Mouse (Mus musculus) lung, postnatal 36 days (tissue): ENCODE measurements around the gene Uggt1.
A peak's percentile ranks its signal among the peaks of the same experiment; 100 is the strongest.

Experiments
- DNase-seq: peaks from one replicate; pipeline ENCODE4 v3.0.0; 2022; ENCODE audit warnings: mixed read lengths

The Uggt1 gene

DNA sequence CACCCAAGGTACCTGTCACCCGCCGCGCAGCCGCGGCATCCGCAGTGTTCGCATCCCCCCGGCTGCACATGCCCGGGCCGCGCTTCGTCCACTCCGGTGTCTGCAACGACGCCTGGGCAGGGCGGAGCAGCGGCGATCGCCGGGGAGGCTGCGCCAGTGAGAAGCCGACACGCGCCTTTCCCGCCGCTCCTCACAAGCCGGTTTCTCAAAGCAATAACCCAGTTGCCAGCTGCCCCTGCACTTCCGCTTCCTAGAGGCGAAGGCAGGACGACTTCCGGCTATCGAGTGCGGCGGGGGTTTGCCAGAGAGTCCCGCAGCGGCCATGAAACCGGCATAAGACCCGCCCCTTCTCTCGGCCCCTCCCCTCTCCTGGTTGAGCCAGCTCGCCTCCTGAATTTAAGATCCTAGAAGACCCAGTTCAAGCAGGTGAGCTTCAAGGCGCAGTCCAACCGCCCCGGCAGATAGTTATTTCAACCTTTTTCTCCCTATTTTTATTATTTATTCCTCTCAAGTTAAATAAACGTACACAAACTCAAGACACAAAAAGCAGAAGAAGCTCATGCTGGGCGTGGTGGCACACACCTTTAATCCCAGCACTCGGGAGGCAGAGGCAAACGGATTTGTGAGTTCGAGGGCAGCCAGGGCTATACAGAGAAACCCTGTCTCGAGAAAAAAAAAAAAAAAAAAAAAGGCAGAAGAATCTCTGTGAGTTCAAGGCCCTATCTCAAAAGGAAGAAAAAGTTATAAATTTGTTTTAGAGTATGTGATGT lies at the start of gene Uggt1:
Gene Uggt1, minus strand, starts transcription at position 663 of the 770 bp plus-strand sequence.
- peak; percentile 97 for DNase-seq

DNA sequence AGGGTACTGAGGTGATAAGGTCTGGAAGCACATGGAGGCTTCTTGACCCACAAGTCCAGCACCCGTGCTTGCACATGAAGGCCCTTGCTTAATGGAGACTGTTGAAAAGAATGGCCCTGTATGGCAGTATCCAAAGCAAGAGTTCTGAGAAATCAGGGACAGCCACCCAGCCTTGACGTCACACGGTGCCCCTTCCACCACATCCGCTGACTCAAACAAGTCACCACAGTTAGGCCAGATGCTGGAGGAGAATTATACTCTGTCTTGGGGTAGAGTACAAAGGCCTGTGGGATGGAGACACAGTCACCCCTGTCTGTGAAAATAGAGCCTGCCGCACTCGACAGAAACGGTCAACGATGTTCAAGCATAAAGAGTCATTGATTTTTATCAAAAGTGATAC lies 49.0 kb upstream of the Uggt1 start:
- DNase-seq: no peak

DNA sequence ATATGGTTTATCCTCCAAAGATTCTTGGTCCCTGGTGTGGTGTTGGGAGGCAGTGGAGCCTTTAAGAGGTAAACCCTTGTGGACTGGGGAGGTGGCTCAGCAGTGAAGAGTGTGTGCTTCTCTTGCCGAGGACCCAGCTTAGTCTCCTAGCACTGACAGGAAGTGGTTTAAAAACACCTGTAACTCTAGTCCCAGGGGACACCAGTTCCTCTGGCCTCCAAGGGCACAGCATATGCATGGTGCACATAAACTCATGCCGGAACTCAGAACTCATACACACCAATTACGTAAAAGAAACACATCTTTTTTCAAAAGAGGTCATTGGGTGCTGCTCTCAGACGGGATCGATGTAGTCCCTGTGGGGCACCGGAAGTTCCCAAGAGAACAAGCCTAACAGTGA lies 37.3 kb upstream of the Uggt1 start:
- peak; percentile 30 for DNase-seq

DNA sequence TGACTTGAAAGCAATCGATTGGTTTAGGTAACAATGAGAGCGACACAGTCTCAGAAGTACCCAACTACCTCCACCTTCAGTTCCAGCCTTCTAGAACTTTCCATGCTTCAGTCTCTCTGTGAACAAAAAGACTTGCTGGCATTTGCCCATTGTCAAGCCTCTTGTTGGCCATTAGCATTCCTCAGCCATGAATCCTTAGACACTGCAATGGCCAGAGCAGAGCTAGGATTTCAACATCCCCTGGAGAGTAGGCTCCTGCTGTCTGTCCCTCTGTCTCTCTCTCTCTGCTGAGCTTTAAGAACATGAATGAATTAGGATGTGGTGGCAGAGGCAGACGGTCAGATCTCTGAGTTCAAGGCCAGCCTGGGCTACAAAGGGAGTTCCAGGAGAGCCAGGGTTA lies 36.4 kb upstream of the Uggt1 start:
- DNase-seq: no peak

DNA sequence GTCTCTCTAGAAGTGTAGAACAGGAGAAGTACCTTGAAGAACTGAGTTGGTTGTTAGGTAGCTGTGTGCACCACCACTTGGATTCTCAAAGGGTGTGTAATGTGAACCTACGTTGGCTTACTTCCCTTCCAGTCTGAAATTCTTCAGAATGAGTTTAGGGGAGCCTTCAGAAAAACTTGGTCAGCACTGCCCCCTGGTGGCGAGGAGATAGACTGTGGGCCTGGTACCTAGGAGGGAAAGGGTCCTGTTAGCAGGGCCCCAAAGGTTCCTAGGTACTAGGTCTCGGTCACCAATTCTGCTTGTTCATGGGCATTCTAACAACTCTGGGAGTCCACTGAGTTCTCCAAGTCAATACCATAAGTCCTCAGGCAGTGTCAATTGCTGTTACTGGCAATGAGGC lies 34.7 kb upstream of the Uggt1 start:
- DNase-seq: peak; percentile 87

DNA sequence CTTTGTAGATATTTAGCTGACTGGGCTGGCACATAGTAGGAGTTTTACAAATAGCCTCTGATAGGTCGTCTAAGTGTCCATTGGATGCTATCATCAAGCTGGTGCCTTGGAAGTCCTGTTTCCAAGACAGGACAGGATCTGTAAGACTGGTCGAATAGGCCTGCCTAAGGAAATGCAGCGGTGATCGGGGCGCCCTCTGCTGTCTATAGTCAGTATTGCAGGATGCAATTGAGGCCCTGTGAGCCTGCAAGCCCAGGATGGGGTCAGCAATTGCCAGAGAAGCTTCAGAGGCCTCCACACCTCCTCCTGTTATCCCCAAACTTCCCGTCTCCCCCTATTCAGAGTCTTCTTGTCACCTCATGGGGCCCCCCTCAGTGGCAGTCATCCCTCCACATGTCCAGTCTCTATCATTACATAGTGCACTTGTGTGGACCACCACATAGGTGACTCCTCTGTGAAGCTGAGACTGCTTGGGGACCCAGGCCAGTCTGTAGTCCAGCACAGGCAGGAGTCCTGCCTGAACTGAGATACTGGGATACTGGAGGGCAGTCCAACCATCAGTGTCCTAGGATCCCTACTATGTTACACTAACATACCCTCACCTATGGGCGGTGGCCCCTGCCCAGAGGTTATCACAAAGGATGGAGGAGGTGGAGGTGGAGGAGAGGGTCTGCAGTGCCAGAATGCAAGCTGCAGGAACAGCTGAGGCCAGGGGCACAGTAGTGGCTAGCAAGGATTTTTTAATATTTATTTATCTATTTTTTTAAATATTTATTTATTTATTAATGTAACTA lies 32.9 kb upstream of the Uggt1 start:
- peak; percentile 92 for DNase-seq

DNA sequence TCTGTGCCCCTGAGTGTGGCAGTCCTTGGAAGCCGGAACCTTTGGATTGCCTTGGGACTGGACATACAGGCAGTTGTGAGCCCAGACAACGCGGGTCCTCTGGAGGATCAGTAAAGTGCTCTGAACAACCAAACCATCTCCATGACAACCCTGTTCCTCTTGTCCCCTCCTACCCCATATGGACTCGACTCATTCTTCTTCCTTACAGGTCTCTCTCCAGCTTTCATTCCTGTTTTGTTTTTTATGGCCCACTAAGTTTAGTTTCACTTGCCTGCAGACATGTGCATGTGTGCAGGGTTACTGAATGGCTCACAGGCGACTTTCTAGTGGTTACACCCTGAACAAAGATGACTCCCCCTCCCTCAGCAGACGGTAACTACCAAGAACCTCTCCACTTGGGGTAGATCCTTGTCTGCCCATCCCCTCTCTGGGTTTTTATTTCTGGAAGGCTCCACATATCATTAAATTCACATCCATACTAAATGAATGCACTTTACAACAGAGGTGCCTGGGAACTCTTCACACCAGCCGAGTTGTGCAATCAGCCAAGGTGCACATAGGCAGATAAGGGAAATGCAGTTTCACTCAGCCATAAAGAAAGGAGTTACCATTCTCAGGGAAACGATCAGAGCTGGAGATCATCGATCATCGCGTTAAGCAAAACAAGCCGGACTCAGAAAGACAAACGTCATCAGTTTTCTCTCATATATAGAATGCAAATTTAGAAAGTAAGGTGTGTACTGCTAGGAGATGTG lies 31.3 kb upstream of the Uggt1 start:
- no peak for DNase-seq

DNA sequence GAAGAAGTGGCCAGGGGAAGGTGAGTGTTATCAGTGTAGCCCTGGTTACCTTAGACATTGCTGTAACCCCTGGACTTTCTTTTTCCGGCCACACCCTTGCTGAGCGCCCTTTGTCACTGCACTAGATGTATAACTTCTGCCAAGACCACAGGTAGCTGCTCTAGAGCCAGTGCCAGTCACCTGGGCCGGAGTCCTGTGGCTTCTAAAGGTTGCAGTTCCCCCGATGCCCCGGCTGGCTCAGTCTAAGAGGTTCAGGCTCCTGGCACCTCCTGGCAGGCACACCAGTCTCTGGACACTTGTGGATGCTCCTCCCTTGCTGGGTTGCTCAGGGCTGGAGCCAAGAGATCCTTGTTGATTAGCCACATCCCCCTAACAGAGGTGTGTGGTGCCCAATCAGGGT lies 29.9 kb upstream of the Uggt1 start, which contains the start of gene Neurl3:
Gene Neurl3, minus strand, starts transcription at position 225 of the 400 bp plus-strand sequence.
- no peak for DNase-seq

DNA sequence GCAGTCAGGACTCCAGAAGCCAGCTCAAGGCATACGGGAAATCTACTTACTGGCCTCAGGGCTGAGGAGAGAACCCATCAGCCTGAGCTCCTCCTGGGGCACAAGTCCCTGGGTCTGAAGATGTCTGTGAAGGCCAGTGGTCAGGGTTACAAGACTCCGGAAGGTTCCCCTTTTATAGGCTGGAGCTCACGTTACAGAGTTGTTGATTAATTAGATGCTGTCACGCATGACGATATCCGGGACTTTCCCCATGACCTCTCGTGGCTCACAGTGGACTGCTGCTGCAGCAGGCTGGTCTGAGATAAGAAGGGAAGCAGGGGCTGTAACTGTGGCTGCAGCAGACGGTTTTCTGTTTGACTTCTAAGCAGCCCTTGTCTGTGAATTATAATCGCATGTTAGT lies 28.8 kb upstream of the Uggt1 start:
- peak; percentile 81 for DNase-seq

DNA sequence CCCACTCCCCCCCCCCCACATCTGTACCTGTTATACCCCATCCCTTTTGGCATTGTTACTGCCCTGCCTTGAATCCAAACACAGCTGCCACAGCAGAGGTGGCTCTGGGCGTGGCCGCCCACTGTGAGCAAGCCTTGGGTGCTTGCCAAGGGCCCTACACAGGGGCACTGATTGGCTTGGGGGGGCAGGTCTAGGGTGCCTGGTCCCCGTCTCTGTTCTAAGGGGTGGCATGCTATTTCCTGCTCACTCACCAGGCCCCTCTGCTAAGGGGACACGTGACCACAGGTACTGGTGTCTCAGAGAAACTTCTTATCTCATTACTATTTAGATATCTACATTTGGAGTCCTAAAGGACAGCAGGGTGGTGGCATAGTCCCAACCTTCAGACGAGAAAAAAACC lies 28.0 kb upstream of the Uggt1 start:
- DNase-seq: peak; percentile 80

DNA sequence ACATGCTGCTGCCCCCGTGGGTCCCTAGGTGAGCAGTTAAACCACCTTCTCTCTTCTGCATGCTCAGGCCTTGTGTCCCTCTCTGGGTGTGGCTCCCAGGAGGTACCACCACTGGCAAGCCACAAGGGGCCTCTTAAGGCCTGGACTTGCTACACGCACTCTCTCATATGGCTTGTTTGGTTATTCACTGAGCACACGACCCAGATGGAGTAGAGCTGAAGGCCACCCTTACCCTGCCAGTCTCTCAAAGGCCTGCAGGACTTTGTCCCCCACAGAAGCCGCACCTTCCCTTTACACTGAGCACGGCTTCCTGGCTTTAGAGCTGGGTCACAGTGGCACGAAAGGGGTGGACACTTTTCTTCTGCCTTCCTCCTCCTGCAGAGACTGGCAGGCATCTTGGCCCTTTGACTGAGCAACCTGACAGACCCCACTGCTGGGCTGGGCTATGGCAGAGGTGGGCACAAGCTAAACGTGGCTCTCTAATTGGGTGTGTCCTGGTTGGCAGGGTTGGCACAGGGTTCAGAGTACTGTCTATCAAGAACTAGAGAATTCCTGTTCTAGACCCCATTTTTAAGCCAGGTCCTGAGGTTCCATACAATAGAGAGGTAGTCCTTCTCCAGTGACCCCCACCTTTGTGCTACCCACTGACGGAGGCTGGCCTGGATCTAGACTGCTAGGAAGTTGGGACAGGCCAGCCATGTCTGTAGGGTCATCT lies 27.2 kb upstream of the Uggt1 start:
- DNase-seq: no peak

DNA sequence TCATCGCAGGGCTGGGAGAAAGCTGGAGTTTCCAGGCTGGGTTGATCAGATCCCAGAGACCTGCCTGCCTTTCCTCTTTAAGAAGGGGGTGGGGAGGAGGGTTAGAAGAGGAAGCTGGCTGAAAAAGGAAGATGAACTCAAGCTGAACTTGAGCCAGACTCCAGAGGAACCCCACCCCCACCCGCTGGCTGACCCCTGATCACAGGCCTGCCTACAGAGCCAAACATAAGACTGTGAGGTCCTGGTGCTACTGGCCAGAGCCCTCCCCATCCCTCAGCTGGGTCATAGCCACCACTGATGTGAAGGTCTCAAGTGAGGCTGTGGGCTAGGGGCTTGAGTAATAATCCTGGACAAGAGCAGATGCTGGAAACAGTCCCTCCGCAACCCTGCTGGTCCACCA lies 26.1 kb upstream of the Uggt1 start:
- DNase-seq: peak; percentile 42

DNA sequence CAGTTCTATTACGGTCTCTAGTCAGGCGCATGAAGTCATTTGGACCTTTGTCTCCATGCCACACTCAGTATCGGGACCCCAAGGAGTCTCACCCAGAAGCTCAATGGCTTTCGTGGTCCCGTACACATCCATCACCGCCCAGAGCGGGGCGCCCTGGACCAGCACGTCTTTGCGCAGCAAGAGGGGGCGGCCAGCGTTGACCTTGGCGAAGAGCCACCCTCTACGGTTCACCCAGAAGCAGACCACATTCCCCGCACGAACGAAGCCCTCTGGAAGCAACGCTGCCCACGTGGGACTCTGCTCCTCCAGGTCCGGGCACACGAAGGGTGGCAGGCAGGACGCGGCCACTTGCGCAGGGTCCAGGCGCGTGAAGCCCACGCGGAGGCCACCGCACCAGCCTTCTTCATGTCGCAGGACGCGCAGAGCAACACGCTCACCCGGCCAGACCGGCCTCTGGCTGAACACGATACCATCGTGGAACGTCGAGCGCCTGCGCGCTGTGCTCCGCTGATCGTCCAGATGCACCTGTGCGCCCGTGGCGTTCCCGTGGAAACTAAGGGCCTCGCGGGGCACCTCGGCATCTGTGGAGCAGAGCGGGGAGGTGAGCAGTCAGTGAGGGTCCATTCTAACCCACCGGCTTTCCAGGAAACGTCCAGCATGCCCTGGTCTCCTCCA lies 24.7 kb upstream of the Uggt1 start:
- DNase-seq: no peak

DNA sequence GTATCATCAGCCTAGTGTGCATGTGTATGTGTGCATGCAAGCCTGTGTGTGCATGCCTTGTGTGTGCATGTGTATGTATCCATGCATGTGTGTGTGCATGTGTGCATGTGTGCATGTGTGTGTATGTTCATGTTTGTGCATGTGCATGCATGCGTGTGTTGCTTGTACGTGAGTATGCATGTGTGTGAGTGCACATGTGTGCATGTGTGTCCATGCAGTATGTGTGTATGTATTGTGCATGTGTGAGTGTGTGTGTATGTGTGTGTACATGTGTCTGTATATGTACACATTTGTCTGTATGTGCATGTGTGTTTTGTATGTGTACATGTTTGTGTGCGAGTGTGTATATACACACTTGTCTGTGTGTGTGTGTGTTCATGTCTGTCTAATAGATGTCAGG lies 23.1 kb upstream of the Uggt1 start:
- no peak for DNase-seq

DNA sequence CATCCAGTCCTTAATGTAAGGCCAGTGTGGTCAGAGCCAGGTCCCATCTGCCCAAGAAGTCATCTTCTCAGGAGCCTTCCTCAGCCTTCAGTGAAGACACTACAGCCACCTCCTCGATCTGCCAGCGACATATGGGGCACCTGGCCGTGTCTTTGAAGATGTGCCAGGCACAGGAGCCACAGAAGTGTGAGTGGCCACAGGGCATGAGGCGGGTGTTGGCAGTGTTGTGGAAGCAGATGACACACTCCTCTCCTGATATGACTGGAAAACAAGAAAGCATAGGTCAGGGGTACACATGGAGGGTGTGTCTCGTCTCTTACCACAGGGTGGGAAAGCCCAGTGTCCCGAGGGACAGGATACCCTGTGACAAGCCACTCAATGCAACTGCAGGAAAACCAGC lies 21.8 kb upstream of the Uggt1 start:
- no peak for DNase-seq

DNA sequence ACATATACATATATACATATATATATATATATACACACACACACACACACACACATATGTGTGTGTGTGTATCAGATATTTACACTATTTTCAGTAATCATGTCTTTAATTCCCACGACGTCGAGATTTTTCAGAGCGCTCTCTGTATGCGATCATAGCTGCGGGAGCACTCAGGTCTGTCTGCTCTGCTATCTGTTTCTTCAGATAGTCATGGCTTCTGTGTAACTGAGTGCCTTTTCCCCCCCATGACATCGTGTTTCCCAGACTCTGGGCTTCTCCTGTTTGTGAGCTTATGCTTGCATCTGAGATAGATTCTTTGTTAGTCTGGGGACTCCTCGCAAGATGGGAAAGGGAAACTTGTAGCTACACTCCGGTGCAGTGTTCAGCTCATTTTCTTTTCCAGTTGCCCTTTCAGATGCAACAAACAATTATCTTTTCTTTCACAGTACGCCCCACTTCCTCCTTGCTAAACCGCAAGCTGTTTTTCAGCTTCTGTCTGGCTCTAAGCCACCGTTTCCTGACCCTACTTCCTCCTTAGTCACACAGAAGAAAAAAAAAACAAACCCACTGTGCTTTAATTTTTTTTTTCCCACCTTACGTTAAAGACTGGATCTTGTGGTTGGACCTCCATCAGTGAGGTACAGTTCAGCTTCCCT lies 19.4 kb upstream of the Uggt1 start:
- DNase-seq: peak; percentile 88

DNA sequence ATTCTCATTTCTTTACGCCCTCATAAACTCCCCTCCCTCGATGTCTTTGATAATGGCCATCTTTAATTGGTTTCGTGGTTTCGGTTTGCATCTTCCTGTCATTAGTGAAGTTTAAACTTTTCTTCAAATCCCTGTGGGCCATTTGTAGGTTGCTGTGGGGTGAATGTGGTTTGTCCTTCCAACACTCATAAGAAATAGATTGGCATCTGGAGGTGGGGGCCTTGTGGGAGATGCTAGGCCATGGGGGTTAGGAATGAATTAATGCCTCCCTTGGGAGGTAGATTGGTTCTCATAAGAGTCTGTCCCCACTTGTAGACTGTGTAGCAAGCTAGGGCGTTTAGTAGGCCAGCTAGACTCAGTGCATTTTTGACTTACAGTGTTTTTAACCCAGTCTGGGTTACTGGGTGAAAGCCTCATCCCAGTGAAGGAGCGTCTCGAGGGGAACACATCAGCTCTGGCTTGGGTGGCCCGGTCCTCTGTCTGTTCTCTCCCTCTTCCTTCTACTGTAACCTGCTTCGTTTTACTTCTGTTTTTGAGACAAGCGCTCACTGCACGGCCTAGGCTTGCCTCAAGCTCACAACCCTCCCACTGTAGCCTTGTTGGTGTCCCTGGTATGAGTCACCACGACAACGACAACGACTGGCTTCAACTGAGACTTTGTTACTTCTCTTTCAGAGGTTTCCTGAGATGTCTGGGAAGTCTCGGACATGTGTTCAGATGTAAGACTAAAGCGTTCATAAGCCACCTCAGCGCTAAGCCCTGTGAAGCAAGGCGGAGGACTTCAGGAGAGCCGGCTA lies 17.4 kb upstream of the Uggt1 start:
- peak; percentile 70 for DNase-seq

DNA sequence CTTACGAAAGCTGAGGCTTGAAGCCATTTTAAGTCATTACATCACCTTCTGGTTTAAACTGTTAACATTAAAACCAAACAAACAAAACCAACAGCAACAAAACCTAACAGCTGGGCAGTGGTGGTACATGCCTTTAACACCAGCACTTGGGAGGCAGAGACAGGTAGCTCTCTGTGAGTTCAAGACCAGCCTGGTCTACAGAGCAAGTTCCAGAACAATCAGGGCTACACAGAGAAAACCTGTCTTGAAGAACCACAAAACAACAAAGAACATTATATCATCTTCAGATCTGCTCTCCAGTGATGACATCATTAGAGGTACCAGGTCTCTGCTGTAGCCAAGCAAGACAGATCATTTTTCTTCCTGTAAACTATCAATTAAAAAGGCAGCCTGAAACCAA lies 15.9 kb upstream of the Uggt1 start:
- DNase-seq: no peak

DNA sequence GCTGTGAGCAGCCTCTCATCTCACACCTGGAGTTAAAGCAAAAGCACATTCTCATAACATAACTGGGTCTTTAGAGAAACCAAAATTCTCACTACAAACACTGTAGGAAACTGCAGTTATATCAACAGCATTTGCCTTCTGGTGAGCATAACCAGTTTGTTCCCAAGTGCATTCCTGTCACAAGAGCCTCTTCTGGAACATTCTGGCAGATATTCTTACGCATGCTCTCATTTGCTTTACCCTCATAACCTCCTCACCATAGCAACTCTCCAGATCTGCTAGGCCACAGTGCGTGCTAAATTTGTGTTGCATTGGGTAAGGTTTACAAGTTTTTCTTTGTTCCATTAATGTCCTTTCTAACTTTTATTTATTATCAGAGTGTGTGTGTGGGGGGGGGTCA lies 14.8 kb upstream of the Uggt1 start:
- peak; percentile 51 for DNase-seq

DNA sequence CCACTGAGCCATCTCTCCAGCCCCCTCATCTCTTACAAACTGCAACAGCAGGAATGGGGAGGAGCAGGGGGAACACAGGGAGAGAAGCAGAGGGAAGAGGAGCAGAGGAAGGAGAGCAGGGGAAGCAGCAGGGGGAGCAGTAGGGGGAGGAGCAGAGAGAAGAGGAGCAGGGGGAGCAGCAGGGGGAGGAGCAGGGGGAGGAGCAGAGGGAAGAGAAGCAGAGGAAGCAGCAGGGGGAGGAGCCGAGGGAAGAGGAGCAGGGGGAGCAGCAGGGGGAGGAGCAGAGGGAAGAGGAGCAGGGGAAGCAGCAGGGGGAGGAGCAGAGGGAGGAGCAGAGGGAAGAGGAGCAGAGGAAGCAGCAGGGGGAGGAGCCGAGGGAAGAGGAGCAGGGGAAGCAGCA lies 14.1 kb upstream of the Uggt1 start:
- no peak for DNase-seq

DNA sequence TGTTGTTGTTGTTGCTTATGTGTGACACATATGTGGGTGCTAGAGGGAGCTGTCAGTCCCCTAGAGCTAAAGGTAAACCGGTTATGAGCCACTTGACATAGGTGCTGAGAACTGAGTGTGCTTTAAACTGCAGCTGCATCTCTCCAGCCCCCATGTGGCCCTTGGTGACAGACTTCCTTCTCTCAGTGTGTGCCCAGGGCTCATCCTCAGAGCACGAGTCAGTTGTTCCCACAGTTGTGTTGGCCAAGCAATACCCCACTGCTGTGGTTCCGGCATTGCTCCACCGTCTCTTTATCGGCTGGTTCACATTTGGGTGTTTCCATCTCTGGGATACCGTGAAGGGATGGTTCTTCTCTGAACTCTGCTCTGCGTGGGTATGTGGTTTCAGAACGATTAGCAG lies 12.8 kb upstream of the Uggt1 start:
- peak; percentile 40 for DNase-seq
